Mouse (Mus musculus) spleen, adult 2 months (tissue): ENCODE data around the gene Arhgap8.

Source experiments
- CTCF ChIP-seq: fragments of 200-500 bp; IDR thresholded peaks from 2 replicates; pipeline ENCODE4 v1.5.1; 2011; ENCODE audit warnings: mild to moderate bottlenecking, inconsistent platforms; ENCODE audit not compliant: insufficient read depth, insufficient read length, insufficient replicate concordance; ENCODE audit errors: extremely low read depth
- POLR2A ChIP-seq: fragments of 200-500 bp; IDR thresholded peaks from 2 replicates; pipeline ENCODE4 v1.6.1; 2011; ENCODE audit warnings: low read depth, low read length, inconsistent platforms

DNA sequence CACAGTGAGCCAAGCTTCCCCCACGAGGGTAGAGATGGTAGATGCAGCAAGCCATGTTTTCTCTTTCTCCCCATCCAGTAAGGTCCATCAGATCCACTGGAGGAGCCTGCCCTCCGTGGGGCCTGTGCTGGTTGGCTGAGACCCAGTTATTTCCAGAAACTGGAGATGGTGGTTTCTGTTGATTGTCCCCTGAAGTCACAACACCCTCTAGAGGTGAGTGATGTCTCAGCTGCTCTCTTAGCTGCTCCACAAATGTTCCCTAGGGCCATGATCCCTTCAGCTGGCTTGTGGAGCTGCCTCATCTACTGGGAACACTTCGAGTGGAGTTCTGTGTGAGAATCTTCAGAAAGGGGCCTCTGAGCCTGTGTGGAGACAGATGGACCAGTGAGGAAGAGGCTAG is 1.1 kb upstream of the Arhgap8 start:
- no peak for TF ChIP-seq POLR2A
- no peak for TF ChIP-seq CTCF
